Mouse (Mus musculus): Measurements from ENCODE around the gene Dnase2a. TPM values are rescaled to one million over a fixed set of nuclear protein-coding genes. Genes with fewer than 3 reads are reported as not detected.

Gene Dnase2a
- total RNA-seq (2015) (15.2 and 30.1 TPM in 2 replicates), total RNA-seq (2017) (27.4 and 39.0 TPM in 2 replicates)

- peak; percentile 91 for ATAC-seq (ENCODE audit: poor library complexity, severe bottlenecking)
Measured at GRCm38 (mm10) chr8:84908421-84909161, at the start of gene Dnase2a. Gene Dnase2a, plus strand, starts transcription at chr8:84908560.

GRCm38 (mm10) chr8:84871376-84872308 is 36.7 kb upstream of the Dnase2a start, which contains the start of gene Syce2:
Gene Syce2, plus strand, starts transcription at chr8:84872111.
- ATAC-seq (ENCODE audit: poor library complexity, severe bottlenecking), result peak; percentile 86

DNA sequence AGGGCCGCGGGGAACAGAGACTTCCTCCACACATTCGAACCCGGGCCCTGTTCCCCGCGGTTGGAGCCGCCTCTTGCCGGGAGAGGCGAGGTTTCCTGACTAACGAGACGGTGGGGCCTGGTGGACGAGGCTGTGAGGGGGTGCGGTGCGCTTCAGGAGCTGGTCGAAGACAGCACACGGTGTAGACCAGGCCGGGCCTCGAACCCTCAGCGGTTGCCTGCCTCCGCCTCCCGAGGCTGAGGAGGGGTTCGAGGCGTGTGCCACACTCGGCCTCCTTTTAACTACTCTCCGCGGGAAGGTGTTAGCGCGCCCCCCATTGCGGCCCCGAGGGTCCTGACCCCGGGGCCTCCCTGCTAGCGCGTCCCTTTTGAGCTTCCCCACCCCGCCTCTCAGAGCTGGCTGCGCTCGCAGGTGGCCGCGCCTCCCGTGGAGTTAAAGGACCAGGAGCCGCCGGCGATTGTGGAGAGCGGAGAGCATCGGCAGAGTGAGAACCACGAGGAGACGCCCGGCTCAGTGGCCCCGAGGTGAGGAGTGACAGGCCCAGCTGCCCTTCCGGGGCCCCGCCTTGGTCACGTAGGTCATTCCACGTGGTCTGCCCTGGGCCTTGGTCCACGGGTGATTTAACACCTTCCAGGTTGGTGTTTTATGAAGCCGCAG is 35.9 kb upstream of the Dnase2a start:
- peak; percentile 54 for ATAC-seq (ENCODE audit: poor library complexity, severe bottlenecking)

- ATAC-seq (ENCODE audit: poor library complexity, severe bottlenecking), result no peak
Measured at GRCm38 (mm10) chr8:84873016-84873415, 35.3 kb upstream of the Dnase2a start.

DNA sequence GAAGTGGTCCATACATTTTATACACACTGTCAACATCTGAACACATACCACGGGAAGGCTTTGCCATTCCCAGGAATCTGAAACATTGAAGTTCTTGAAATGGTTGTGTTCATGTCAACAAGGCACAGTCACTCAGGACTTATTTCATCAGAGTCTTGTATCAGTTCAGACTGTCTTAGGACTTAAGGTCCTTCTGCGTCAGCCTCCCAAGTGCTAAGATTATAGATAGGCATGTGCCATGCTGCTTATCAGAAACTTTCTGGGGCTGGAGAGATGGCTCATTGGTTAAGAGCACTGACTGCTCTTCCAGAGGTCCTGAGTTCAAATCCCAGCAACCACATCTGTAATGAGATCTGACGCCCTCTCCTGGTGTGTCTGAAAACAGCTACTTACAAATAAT is 34.0 kb upstream of the Dnase2a start:
- ATAC-seq (ENCODE audit: poor library complexity, severe bottlenecking), result no peak

DNA sequence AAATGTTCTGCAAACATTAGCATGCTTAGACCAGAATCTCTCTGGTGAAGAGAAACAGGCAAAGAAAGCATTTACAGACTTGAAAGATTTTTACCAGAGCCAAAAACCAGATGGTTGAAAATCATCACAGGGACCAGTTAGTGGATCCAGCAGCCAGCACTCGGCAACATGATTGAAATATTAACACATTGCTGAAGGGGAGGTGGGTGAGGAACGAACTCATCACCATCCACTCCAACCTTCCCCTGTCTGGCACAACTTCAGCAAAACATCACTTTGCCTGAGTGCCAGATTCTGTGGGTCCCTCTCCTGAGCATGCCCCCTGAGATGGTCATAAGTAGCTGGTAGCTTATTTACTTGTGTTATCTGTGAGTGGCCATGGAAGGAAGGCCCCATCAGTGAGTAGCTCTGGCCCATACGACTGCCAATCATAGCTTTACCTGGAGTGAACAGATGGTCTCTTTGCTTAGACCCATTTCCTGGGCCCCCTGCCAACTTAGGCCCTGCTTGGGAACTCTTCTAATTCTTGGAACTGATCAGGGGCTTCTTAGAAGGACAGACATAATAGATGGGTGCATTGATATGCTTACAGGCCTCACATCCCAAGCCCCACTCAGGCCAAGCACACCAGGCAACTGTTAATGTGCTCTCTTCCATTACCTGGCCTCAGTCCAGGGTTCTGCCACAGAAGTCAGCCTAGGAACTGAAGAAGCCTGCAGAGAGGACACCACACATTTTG is 30.9 kb upstream of the Dnase2a start:
- no peak for ATAC-seq (ENCODE audit: poor library complexity, severe bottlenecking)

GRCm38 (mm10) chr8:84878915-84879314 is 29.4 kb upstream of the Dnase2a start:
- ATAC-seq (ENCODE audit: poor library complexity, severe bottlenecking), result no peak

- ATAC-seq (ENCODE audit: poor library complexity, severe bottlenecking), result no peak
Measured at GRCm38 (mm10) chr8:84884728-84885127, 23.6 kb upstream of the Dnase2a start.

GRCm38 (mm10) chr8:84888280-84888679 is 20.1 kb upstream of the Dnase2a start:
- no peak for ATAC-seq (ENCODE audit: poor library complexity, severe bottlenecking)

GRCm38 (mm10) chr8:84889141-84889540 is 19.2 kb upstream of the Dnase2a start:
- ATAC-seq (ENCODE audit: poor library complexity, severe bottlenecking), result no peak

GRCm38 (mm10) chr8:84892993-84893708 is 15.2 kb upstream of the Dnase2a start:
- no peak for ATAC-seq (ENCODE audit: poor library complexity, severe bottlenecking)

DNA sequence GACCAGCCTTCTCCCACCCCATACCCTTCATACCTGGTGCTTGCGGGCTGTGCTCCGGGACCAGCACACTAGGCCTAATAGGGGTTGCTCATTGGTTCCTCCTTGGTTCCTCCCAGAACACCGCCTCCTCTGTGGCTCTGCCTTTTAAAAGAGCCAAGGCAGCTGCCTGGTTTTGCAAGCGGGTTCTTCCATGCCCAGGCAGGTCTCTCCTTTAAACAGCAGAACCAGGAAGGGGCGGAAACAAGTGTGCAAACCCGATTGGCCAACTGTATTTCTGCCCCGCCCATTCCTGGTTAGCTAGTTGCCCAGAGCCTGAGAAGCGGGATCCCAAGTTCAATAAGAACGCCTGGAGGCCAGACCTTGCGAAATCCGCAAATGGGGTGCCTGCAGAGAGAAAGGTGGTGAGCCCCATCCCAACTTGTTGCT is 14.6 kb upstream of the Dnase2a start, which contains the start of gene Gcdh:
Gene Gcdh, minus strand, starts transcription at position 213 of the 426 bp plus-strand sequence.
- ATAC-seq (ENCODE audit: poor library complexity, severe bottlenecking), result peak; percentile 99

DNA sequence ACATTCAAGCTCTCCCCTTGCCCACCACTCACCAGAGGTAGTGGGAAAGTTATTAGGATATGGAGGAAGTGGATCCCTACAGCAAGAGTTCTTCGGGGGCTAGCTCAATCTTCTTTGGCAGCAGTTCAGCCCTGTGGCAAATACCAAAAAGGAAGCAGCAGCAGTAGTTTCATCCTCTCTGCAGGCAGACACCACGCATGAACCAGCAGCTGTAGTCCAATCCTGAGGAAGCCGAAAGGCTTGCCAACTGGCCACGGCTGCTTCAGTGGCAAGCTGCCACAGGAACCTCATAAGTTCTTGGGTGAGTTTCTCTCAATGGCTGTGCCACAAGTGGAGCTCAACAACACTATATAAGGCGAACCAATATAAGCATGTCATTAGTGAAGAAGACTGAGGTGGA is 12.4 kb upstream of the Dnase2a start:
- no peak for ATAC-seq (ENCODE audit: poor library complexity, severe bottlenecking)

- no peak for ATAC-seq (ENCODE audit: poor library complexity, severe bottlenecking)
Measured at GRCm38 (mm10) chr8:84901071-84901470, 7.3 kb upstream of the Dnase2a start.

- no peak for ATAC-seq (ENCODE audit: poor library complexity, severe bottlenecking)
Measured at GRCm38 (mm10) chr8:84901752-84902151, 6.6 kb upstream of the Dnase2a start, which contains the start of gene Klf1. Gene Klf1, plus strand, starts transcription at chr8:84901928.

GRCm38 (mm10) chr8:84902367-84902919 is 5.9 kb upstream of the Dnase2a start:
- ATAC-seq (ENCODE audit: poor library complexity, severe bottlenecking), result peak; percentile 1; the same call in 1 of the 2 replicates

GRCm38 (mm10) chr8:84902920-84903661 is 5.3 kb upstream of the Dnase2a start:
- peak; percentile 94 for ATAC-seq (ENCODE audit: poor library complexity, severe bottlenecking)

- no peak for ATAC-seq (ENCODE audit: poor library complexity, severe bottlenecking)
Measured at GRCm38 (mm10) chr8:84904351-84904750, 4.0 kb upstream of the Dnase2a start.

Measured in megakaryocyte, adult 5-6 weeks (primary cell).